ENCODE assay signal across 8 mouse cellular contexts in genomic region chr10:42307980-42308686, GRCm38 (mm10). TPM values are rescaled to one million over a fixed set of nuclear protein-coding genes. Genes with fewer than 3 reads are reported as not detected.
A peak's percentile ranks its signal among the peaks of the same experiment; 100 is the strongest.
DNase-seq lines count a peak whose midpoint lies in the region; ATAC-seq and TF ChIP-seq lines count a peak whose summit lies in the region.

No protein-coding gene starts in this region.

- peak overlapping the region; percentile 9; the same call in 1 of the 2 replicates for H3K9ac ChIP-seq in heart, embryonic 12.5 days
- no peak overlapping the region for H3K9ac ChIP-seq in kidney, embryonic 16.5 days (replicated peaks; ENCODE audit: low read length)
- no peak overlapping the region for H3K9ac ChIP-seq in liver, adult 2 months (ENCODE audit: low read depth, low read length)
- no peak overlapping the region for H3K9ac ChIP-seq in stomach, embryonic 15.5 days

- 0 out of 2 replicates have a peak, but pooled peaks have one; percentile 30 for ATAC-seq in heart, embryonic 12.5 days (ENCODE audit: insufficient number of reproducible peaks, low FRiP score)
- ATAC-seq in kidney, embryonic 16.5 days (ENCODE audit: low FRiP score, low TSS enrichment) = peak; percentile 63; the same call in 1 of the 2 replicates
- ATAC-seq in stomach, embryonic 15.5 days (ENCODE audit: insufficient read depth, low FRiP score, low read depth) = no peak

- no peaks in the 10 kb centered on the region; the same call in 1 of the 2 replicates for H3K4me1 ChIP-seq in bone marrow, adult 2 months (ENCODE audit: control insufficient read depth, insufficient read depth, low read length)
- no peaks in the 10 kb centered on the region for H3K4me1 ChIP-seq in embryonic fibroblast, embryonic 13.5 days (ENCODE audit: control insufficient read depth, insufficient read depth, low read length)
- no peaks in the 10 kb centered on the region for H3K4me1 ChIP-seq in heart, embryonic 12.5 days (replicated peaks)
- H3K4me1 ChIP-seq in kidney, embryonic 16.5 days (ENCODE audit: insufficient read depth, low read length) = no peaks in the 10 kb centered on the region
- no peaks in the 10 kb centered on the region for H3K4me1 ChIP-seq in liver, adult 2 months (ENCODE audit: control insufficient read depth, insufficient read depth, low read length)
- no peaks in the 10 kb centered on the region for H3K4me1 ChIP-seq in stomach, embryonic 15.5 days

- no peaks in the 10 kb centered on the region for H3K79me2 ChIP-seq in liver, adult 2 months (ENCODE audit: control insufficient read depth, insufficient read depth, low read length)

- peak overlapping the region; percentile 63 for H3K4me2 ChIP-seq in heart, embryonic 12.5 days
- H3K4me2 ChIP-seq in kidney, embryonic 16.5 days (replicated peaks; ENCODE audit: low read depth, low read length) = peak overlapping the region; percentile 44
- H3K4me2 ChIP-seq in stomach, embryonic 15.5 days = peak overlapping the region; percentile 49

- H3K27ac ChIP-seq in bone marrow, adult 2 months (ENCODE audit: control insufficient read depth, insufficient read depth, low read depth, low read length, poor library complexity) = no peak overlapping the region
- H3K27ac ChIP-seq in embryonic fibroblast, embryonic 13.5 days (ENCODE audit: insufficient read depth, low read length) = no peak overlapping the region
- H3K27ac ChIP-seq in heart, embryonic 12.5 days (ENCODE audit: poor library complexity, severe bottlenecking) = no peak overlapping the region
- no peak overlapping the region for H3K27ac ChIP-seq in kidney, embryonic 16.5 days (ENCODE audit: low read length)
- H3K27ac ChIP-seq in liver, adult 2 months (replicated peaks; ENCODE audit: insufficient read depth, low read depth, low read length) = no peak overlapping the region
- no peak overlapping the region for H3K27ac ChIP-seq in stomach, embryonic 15.5 days

- no peak overlapping the region for H3K4me3 ChIP-seq in bone marrow, adult 2 months (replicated peaks; ENCODE audit: control insufficient read depth, low read depth, low read length)
- peak overlapping the region; percentile 30 for H3K4me3 ChIP-seq in embryonic fibroblast, embryonic 13.5 days (ENCODE audit: insufficient read depth, low read length)
- H3K4me3 ChIP-seq in heart, embryonic 12.5 days = peak overlapping the region; percentile 37
- peak overlapping the region; percentile 28 for H3K4me3 ChIP-seq in kidney, embryonic 16.5 days (ENCODE audit: low read length)
- H3K4me3 ChIP-seq in liver, adult 2 months (ENCODE audit: insufficient read depth, low read depth, low read length) = peak overlapping the region; percentile 4; the same call in 1 of the 2 replicates
- H3K4me3 ChIP-seq in stomach, embryonic 15.5 days (replicated peaks) = peak overlapping the region; percentile 14; the same call in 1 of the 2 replicates

- peaks cover 7% of the 10 kb centered on the region; the same call in 1 of the 2 replicates for H3K27me3 ChIP-seq in heart, embryonic 12.5 days (replicated peaks)
- no peaks in the 10 kb centered on the region for H3K27me3 ChIP-seq in kidney, embryonic 16.5 days (ENCODE audit: insufficient read depth, low read length)
- H3K27me3 ChIP-seq in liver, adult 2 months (ENCODE audit: control insufficient read depth, insufficient read depth, low read length) = no peaks in the 10 kb centered on the region
- H3K27me3 ChIP-seq in stomach, embryonic 15.5 days (replicated peaks) = no peaks in the 10 kb centered on the region

- peaks cover 6% of the 10 kb centered on the region; the same call in 1 of the 2 replicates for H3K36me3 ChIP-seq in heart, embryonic 12.5 days
- H3K36me3 ChIP-seq in kidney, embryonic 16.5 days (ENCODE audit: insufficient read depth, low read length) = no peaks in the 10 kb centered on the region
- no peaks in the 10 kb centered on the region for H3K36me3 ChIP-seq in liver, adult 2 months (ENCODE audit: control insufficient read depth, insufficient read depth, low read length)
- no peaks in the 10 kb centered on the region for H3K36me3 ChIP-seq in stomach, embryonic 15.5 days

- no peak for TF ChIP-seq POLR2A in bone marrow, adult 2 months (IDR thresholded peaks at IDR 0.05; ENCODE audit: borderline replicate concordance, control insufficient read depth, low read depth, low read length)
- TF ChIP-seq POLR2A in embryonic fibroblast, embryonic 13.5 days (IDR thresholded peaks at IDR 0.05; ENCODE audit: low read depth, low read length) = no peak
- no peak for TF ChIP-seq POLR2A in liver, adult 2 months (IDR thresholded peaks at IDR 0.05; ENCODE audit: extremely low read depth, insufficient read depth, low read length)

- peak; percentile 65 for DNase-seq in 416B (ENCODE audit: low read depth)
- no peak for DNase-seq in liver, adult 2 months (ENCODE audit: extremely low read depth, low read depth, low spot score)
- DNase-seq in naive thymus-derived CD4-positive, alpha-beta T cell, adult 2 months (ENCODE audit: low read depth) = peak; percentile 34

- WGBS in bone marrow, adult 2 months = 19% methylated on average over 20 of the region's 20 CpGs
- WGBS in heart, embryonic 12.5 days = 10% methylated on average over 20 of the region's 20 CpGs
- 8% methylated on average over 20 of the region's 20 CpGs for WGBS in kidney, embryonic 16.5 days
- WGBS in liver, adult 2 months = 14% methylated on average over 20 of the region's 20 CpGs
- 8% methylated on average over 20 of the region's 20 CpGs for WGBS in stomach, embryonic 15.5 days

- peak; percentile 73 for TF ChIP-seq CTCF in bone marrow, adult 2 months (IDR thresholded peaks at IDR 0.05; ENCODE audit: control insufficient read depth, insufficient read depth, low read length)
- TF ChIP-seq CTCF in embryonic fibroblast, embryonic 13.5 days (IDR thresholded peaks at IDR 0.05; ENCODE audit: borderline replicate concordance, insufficient read depth, low read length) = peak; percentile 73; the same call in 1 of the 2 replicates
- peak; percentile 84 for TF ChIP-seq CTCF in liver, adult 2 months (IDR thresholded peaks at IDR 0.05; ENCODE audit: low read depth, low read length)

- no peaks in the 10 kb centered on the region for H3K9me3 ChIP-seq in heart, embryonic 12.5 days (replicated peaks)
- H3K9me3 ChIP-seq in kidney, embryonic 16.5 days (ENCODE audit: low read length) = no peaks in the 10 kb centered on the region
- H3K9me3 ChIP-seq in stomach, embryonic 15.5 days = no peaks in the 10 kb centered on the region

RNA-seq across cellular contexts. Expression of gene Foxo3, which starts 31.6 kb away (rescaled TPM):
- 34.9 and 51.5 TPM in 2 replicates for polyA plus RNA-seq in bone marrow, adult 2 months (2011; ENCODE audit: insufficient read depth, insufficient read length, low replicate concordance, missing spikeins)
- polyA plus RNA-seq in embryonic fibroblast, embryonic 13.5 days (2011; ENCODE audit: insufficient read length, low read depth, missing spikeins) = 29.3 and 30.2 TPM in 2 replicates
- polyA plus RNA-seq in heart, embryonic 12.5 days (2016; fragmentation: Nextera tagmentation; extraction: Ambion mirVana) = 4.5 and 5.8 TPM in 2 replicates
- 5.9 and 6.3 TPM in 2 replicates for polyA plus RNA-seq in kidney, embryonic 16.5 days (2015; fragmentation: Nextera tagmentation; extraction: Ambion mirVana)
- 34.2 and 35.4 TPM in 2 replicates for total RNA-seq in liver, adult 2 months (2014; rRNA removed)
- 17.0 and 17.7 TPM in 2 replicates for polyA plus RNA-seq in liver, adult 2 months (2012; rRNA removed)
- polyA plus RNA-seq in stomach, embryonic 15.5 days (2015; fragmentation: Nextera tagmentation; extraction: Ambion mirVana) = 7.4 and 8.7 TPM in 2 replicates
